38 mouse cellular contexts compared by ENCODE assay signal in the genomic region with DNA sequence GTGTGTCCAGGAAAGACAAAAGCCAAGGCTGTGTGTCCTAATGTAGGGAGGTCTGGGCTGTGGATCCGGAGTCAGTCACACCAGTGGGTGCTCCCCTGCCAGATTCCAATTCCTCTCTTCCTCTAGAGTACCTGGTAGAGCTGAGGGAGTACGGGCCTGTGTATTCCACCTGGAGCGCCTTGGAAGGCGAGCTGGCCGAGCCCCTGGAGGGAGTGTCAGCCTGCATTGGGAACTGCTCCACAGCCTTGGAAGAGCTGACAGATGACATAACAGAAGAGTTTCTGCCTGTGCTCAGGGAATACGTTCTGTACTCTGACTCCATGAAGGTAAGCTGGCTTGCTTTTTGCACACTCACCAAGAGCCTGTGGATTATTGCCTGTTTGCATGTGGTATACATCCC. TPM values are rescaled to one million over a fixed set of nuclear protein-coding genes. Genes with fewer than 3 reads are reported as not detected.
"Had no signal": no experiment of that assay in that cellular context is flagged by ENCODE, and none has a peak within 500 bp of the region (broad histone marks: within the 10 kb centered on the region; RNA-seq: fewer than 3 reads in every experiment).

No protein-coding gene starts in this region.

- H3K4me3 ChIP-seq: heart, embryonic 12.5 days; heart, embryonic 13.5 days; hindbrain, embryonic 10.5 days; hindbrain, embryonic 12.5 days; hindbrain, embryonic 13.5 days; hindbrain, embryonic 15.5 days; intestine, embryonic 15.5 days; kidney, embryonic 15.5 days; layer of hippocampus, adult 2 months; left cerebral cortex, adult 2 months had no signal

- H3K4me2 ChIP-seq: heart, embryonic 11.5 days; heart, embryonic 12.5 days; heart, embryonic 13.5 days; hindbrain, embryonic 12.5 days; hindbrain, embryonic 13.5 days; hindbrain, embryonic 14.5 days; hindbrain, embryonic 15.5 days; intestine, embryonic 15.5 days; kidney, embryonic 15.5 days had no signal

- H3K4me1 ChIP-seq: hindbrain, embryonic 10.5 days; hindbrain, embryonic 12.5 days; hindbrain, embryonic 13.5 days; hindbrain, embryonic 15.5 days; kidney, embryonic 15.5 days had no signal

- ATAC-seq: hindbrain, embryonic 16.5 days; hindbrain, postnatal 0 days; inflammation-experienced regulatory T-cells, adult 6 months; intestine, embryonic 15.5 days; intestine, embryonic 16.5 days; intestine, postnatal 0 days had no signal

- H3K27me3 ChIP-seq: heart, embryonic 12.5 days; heart, embryonic 13.5 days; hindbrain, embryonic 12.5 days; hindbrain, embryonic 13.5 days; hindbrain, embryonic 15.5 days; intestine, embryonic 15.5 days; kidney, embryonic 15.5 days had no signal

- H3K9me3 ChIP-seq: heart, embryonic 12.5 days; heart, embryonic 13.5 days; hindbrain, embryonic 10.5 days; hindbrain, embryonic 12.5 days; hindbrain, embryonic 13.5 days; hindbrain, embryonic 15.5 days; intestine, embryonic 15.5 days; kidney, embryonic 15.5 days had no signal

- DNase-seq: heart, postnatal 10 days; heart, postnatal 14 days; heart, postnatal 36 days; heart, postnatal 4 days; kidney, adult 11 months; kidney, adult 18-20 months; kidney, adult 2 months; kidney, adult 8-10 months; kidney, adult 9 months; kidney, postnatal 10 days; kidney, postnatal 14 days; kidney, postnatal 25 days; kidney, postnatal 36 days; kidney, postnatal 4 days; layer of hippocampus, adult 9-11 months; layer of hippocampus, postnatal 36 days had no signal

- H3K9ac ChIP-seq: heart, embryonic 12.5 days; heart, embryonic 13.5 days; hindbrain, embryonic 12.5 days; hindbrain, embryonic 13.5 days; hindbrain, embryonic 14.5 days; hindbrain, embryonic 15.5 days; intestine, embryonic 15.5 days; kidney, embryonic 15.5 days had no signal

- H3K36me3 ChIP-seq: intestine, embryonic 15.5 days had no signal

- H3K27ac ChIP-seq: heart, embryonic 13.5 days; hindbrain, embryonic 10.5 days; hindbrain, embryonic 12.5 days; hindbrain, embryonic 13.5 days; hindbrain, embryonic 14.5 days; hindbrain, embryonic 15.5 days; hindbrain, postnatal 0 days; intestine, embryonic 15.5 days; kidney, embryonic 15.5 days; kidney, postnatal 0 days; layer of hippocampus, adult 2 months; left cerebral cortex, adult 2 months had no signal

RNA-seq across cellular contexts. Expression of a gene that starts 28.6 kb away (rescaled TPM):
- polyA plus RNA-seq: heart, embryonic 12.5 days; hindbrain, embryonic 10.5 days; hindbrain, embryonic 11.5 days; hindbrain, embryonic 14.5 days; hindbrain, embryonic 15.5 days; intestine, embryonic 15.5 days; intestine, embryonic 16.5 days; intestine, postnatal 0 days; kidney, embryonic 14.5 days; kidney, embryonic 15.5 days; kidney, embryonic 16.5 days; large intestine, adult 2 months had no signal
